Mouse (Mus musculus) spleen, postnatal 0 days (tissue): ENCODE data around the gene Tollip. TPM values are rescaled to one million over a fixed set of nuclear protein-coding genes. Genes with fewer than 3 reads are reported as not detected.

Experiments
- polyA plus RNA-seq: library from polyadenylated mRNA; unstranded; fragments of >200 nt; fragmentation: Nextera tagmentation; extraction: Ambion mirVana; gene quantifications from 2 replicates; pipeline ENCODE4 v1.2.1, GENCODE M21; 2015

The Tollip gene
- polyA plus RNA-seq = 20.2 and 21.1 TPM in 2 replicates

GRCm38 (mm10) chr7:141918407-141918806, at the start of gene Tollip:
Tollip (minus strand) TSS chr7:141918507.

GRCm38 (mm10) chr7:141948906-141949798, 30.8 kb upstream of the Tollip start, which contains the start of gene Brsk2:
Brsk2 (plus strand) TSS chr7:141949751.

GRCm38 (mm10) chr7:141838779-141839178, 79.5 kb downstream of the Tollip start, which contains the start of gene Muc5b:
Muc5b (plus strand) TSS chr7:141839070.

Other genes with a start within 250 kb of the Tollip start
- 0.23 and 0.30 TPM in 2 replicates for gene Muc2, start 228.2 kb downstream of the Tollip start, polyA plus RNA-seq
- gene Muc5ac, start 129.5 kb downstream of the Tollip start, polyA plus RNA-seq = not detected in 2 replicates
- 0.01 and 0.02 TPM in 2 replicates for gene Muc5b, start 79.4 kb downstream of the Tollip start, polyA plus RNA-seq
- 0.53 and 0.70 TPM in 2 replicates for gene Brsk2, start 31.2 kb upstream of the Tollip start, polyA plus RNA-seq
- gene Mob2, start 142.6 kb upstream of the Tollip start, polyA plus RNA-seq = 79.0 and 80.7 TPM in 2 replicates
- 3.8 and 3.9 TPM in 2 replicates for gene Dusp8, start 177.3 kb upstream of the Tollip start, polyA plus RNA-seq
- not detected in 2 replicates for gene Gm45618, start 202.2 kb upstream of the Tollip start, polyA plus RNA-seq
- not detected in 2 replicates for gene Gm39115, start 217.5 kb upstream of the Tollip start, polyA plus RNA-seq
- not detected in 2 replicates for gene Gm45337, start 226.1 kb upstream of the Tollip start, polyA plus RNA-seq
- gene Gm29735, start 238.6 kb upstream of the Tollip start, polyA plus RNA-seq = not detected in 2 replicates
- not detected in 2 replicates for gene Gm4553, start 247.2 kb upstream of the Tollip start, polyA plus RNA-seq